Mouse (Mus musculus) Muller cell, postnatal 12 days (primary cell): ENCODE measurements around the gene Txndc12.

Experiments
- DNase-seq: peaks from one replicate; pipeline ENCODE4 v3.0.0-alpha.2; 2015; ENCODE audit errors: inconsistent ontology term

The Txndc12 gene

DNA sequence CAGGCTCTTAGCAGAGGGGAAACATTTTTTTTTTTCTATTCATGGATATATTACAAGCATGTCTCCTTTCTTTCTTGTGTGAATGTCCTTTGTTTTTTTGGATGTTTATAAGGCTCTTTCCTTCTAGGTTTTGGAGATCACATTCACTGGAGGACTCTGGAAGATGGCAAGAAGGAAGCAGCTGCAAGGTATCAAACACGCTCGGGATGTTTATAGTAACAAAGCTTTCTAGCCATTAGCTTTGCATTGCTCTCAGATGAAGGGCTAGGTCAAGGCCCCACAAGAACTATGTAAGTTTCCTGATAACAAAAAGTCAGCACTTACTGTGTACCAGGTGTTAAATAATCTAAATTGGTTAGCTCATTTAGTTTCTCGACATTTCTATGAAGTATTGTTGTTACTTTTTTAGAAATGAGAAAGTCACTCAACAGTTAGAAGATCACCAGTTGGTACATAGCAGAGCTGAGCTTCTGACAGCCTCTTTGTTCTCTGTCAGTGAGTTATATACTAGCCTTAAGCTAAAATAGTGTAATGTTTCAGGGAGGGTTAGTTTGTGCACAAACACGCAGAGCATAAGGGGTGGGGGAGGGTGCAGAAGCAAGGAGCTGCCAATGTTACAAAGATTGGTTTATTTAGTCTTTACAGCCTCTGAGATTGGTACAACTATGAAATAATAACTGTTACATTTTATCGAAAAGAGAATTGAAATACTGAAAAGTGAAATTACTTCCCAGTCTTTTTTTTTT lies 11.6 kb downstream of the Txndc12 start:
- no peak for DNase-seq

GRCm38 (mm10) chr4:108847715-108848504 lies 13.5 kb downstream of the Txndc12 start, which contains the start of gene Kti12:
Kti12 (plus strand) TSS chr4:108847785.
- peak; percentile 79 for DNase-seq

GRCm38 (mm10) chr4:108848505-108848848 lies 14.1 kb downstream of the Txndc12 start, which contains the start of gene A730015C16Rik:
A730015C16Rik (minus strand) TSS chr4:108848619.
- DNase-seq: no peak

DNA sequence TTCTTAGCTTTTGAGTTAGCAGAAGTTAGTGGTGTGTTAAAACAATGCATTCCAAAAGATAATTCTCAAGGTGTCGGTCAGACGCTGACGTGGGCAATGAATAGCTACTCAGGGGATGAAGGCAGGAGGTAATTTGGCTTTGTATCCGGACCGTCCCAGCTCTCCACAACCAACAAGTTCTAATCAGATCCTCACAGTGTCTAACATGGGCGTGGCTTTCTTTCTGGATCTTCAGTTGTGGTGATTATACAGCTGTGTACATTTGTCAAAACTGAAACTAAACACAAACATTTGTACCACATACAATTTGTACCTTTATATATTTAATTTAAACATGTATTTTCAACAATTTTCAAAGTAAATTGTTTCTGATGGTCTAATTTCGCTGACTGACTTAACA lies 32.4 kb downstream of the Txndc12 start:
- DNase-seq: no peak

GRCm38 (mm10) chr4:108869730-108870374 lies 35.5 kb downstream of the Txndc12 start:
- peak; percentile 65 for DNase-seq

DNA sequence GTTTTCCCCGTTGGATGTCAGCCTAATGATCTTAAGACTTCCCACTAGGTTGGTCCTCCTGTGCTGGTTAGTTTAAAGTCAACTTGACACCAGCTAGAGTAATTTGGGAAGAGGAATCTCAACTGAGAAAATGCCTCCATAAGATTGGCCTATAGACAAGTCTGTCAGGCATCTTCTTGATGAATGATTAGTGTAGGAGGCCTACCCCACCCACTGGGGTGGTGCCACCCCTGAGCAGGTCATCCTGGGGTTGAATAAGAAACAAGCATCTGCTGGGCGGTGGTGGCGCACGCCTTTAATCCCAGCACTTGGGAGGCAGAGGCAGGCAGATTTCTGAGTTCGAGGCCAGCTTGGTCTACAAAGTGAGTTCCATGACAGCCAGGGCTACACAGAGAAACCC lies 39.3 kb downstream of the Txndc12 start:
- no peak for DNase-seq

DNA sequence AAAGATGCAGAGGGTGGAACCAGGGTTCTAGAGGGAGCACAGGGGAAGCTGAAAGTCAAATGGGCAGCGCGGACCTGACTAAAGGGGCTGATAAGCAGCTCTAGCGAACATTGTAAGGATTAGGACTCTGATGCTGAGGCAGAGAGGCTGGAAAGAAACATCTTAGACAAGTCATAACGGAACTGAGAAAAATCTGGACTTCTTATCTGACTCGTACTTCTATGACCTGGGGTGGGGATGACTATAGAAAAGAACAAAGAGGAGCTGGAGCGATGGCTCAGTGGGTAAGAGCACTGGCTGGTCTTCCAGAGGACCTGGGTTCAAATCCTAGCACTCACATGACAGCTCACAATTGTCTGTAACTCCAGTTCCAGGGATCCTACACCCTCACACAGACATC lies 43.5 kb downstream of the Txndc12 start:
- DNase-seq: no peak

GRCm38 (mm10) chr4:108878963-108879822 lies 44.8 kb downstream of the Txndc12 start, which contains the start of gene Rab3b:
Rab3b (plus strand) TSS chr4:108879063.
- DNase-seq: peak; percentile 68

DNA sequence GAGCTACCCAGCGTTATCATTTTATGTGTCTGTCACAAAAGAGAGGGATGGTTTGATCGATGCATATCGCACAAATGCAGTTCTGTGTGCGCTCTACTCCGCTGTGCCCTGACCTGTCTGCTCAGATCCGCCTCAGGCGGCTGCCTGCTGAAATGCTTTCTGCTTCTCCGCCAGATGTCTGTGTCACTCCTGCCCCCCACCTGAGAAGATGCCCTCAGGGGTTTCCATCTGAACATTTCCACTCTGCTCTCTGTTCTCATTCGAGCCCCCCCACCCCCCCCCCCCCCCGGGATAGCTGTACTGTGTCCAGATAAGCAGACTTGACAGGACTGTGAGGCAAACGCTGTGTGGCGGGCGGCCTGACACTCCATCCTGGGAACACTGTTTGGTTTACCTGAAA lies 49.4 kb downstream of the Txndc12 start:
- no peak for DNase-seq

GRCm38 (mm10) chr4:108887456-108887855 lies 53.1 kb downstream of the Txndc12 start:
- DNase-seq: no peak

GRCm38 (mm10) chr4:108890876-108891275 lies 56.5 kb downstream of the Txndc12 start:
- no peak for DNase-seq

- no peak for DNase-seq
Observed at GRCm38 (mm10) chr4:108900421-108900820, 66.0 kb downstream of the Txndc12 start.

DNA sequence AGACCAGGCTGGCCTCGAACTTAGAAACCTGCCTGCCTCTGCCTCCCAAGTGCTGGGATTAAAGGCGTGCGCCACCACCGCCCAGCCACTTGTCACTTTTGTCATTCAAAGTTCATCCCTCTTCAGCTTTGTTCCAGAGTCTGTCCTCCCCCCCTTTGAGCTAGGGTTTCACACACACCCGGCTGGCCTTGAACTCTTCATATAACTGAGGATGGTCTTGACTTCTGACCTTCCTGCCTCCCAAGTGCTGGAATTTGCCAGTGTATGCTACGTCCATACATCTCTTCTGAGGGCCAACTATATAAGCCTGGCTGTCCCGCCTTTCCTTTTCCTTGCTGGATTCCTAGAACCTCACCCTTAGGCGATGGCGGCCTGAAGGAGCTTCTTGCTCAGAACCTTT lies 68.5 kb downstream of the Txndc12 start:
- DNase-seq: no peak

GRCm38 (mm10) chr4:108903346-108903745 lies 68.9 kb downstream of the Txndc12 start:
- DNase-seq: no peak

DNA sequence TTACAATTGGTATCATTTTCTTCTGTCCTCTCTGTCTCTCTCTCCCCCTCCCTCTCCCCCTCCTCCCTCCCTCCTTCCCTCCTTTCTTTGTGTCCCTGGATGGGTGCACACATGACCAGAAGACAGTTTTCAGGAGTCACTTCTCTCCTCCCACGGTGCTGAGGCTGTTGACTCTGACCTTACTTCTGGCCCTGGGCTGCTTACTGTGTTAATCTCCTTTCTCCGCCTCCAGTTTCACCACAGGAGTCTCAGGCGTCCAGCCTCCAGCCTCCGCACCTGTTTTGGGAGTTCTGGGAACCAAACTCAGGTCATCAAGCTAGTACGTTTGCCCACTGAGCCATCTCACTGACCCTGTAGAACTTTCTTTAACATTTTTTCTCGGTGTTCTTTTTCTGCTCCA lies 69.7 kb downstream of the Txndc12 start:
- DNase-seq: no peak

DNA sequence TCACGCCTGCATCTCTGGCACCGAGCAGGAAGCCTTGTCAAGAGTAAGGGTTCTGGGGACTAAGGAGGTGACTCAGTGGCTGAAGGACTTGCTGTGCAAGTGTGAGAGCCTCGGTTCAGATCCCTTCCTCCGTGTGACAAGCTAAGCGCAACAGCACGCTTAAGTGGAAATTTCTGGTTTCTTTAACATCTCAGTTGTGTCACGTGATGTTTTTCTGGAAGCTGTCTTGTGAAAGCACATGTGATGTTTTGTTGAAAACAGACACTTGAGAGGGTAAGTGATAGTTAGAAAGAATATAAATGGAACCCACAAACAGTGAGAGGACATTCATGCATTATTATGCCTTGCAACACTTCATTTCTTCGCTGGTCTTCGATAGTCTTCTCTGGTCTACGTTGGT lies 70.4 kb downstream of the Txndc12 start:
- DNase-seq: no peak

GRCm38 (mm10) chr4:108905859-108906258 lies 71.5 kb downstream of the Txndc12 start:
- peak; percentile 84 for DNase-seq

DNA sequence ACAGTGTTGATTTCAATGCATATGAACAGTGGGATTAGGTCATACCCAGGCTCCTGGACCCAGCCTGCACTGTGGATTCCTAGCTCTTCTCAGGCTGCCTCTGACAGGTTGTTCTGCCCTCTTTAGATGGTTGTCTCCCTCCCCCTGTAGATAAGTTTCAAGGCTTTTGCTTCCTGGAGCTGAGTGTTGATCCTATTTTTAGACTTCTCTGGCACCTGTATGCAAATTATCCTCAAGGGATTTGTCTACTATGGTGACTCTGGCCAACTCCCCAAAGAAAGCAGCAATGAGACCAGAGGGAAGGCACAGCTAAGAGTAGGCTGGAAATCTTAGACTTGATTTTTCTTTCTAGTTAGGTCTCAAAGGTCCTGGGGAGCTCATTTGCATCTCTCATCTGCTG lies 73.1 kb downstream of the Txndc12 start:
- DNase-seq: no peak

- DNase-seq: no peak
Observed at GRCm38 (mm10) chr4:108909872-108910425, 75.5 kb downstream of the Txndc12 start.
